Mouse (Mus musculus): Measurements from ENCODE around the gene Ank2.

DNA sequence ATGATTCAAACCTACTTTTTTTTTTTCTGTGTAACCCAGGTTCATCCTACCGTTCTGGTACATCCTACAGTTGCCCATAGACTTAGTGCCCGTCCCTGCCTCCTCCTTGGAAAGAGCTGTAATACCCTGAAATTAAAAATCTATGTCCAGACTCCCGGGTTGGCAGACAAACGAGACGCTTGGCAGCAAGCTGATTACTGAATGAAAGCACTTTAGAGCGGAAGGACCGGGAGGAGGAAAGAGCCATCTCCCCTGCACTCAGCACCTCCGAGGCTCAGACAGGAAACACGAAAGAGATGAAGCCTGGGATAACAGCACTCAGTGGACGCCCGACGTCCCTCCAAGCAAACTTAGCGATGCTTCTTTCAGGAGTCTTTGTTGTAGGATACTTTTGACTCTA is 69.3 kb downstream of the Ank2 start:
- no peak for TF ChIP-seq CTCF (IDR thresholded peaks at IDR 0.05)
- no peak for TF ChIP-seq EP300 (IDR thresholded peaks at IDR 0.05)

All from lung, postnatal 0 days (tissue).